Mouse (Mus musculus) cerebellum, adult 9-10 months (tissue): ENCODE measurements at regions not wholly inside any gene's neighbourhood (a gene's known extent, or its start where the extent isn't known, plus 50 kb on each side); places are given as distances from the start of the nearest gene placed in this dataset.

Experiments used
- DNase-seq: peaks from one replicate; pipeline ENCODE4 v3.0.0; 2022

DNA sequence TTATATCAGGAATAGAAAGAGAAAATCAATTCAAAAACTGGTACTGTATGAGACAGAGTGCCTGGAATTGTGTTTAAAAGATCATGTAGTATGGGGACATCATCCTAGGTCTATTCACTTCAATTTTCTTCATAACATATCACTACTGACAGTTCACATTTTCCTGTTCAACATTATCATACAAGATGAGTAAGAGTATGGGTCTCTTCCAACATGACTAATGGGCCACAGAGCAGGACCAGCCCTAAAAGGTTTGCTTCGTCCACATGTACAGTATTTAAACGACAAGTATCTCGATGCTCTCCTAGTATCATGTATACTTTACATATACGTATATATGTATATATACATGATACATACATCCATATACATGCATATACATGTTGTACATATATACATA lies 164.8 kb upstream of the Atp1b1 start:
- no peak for DNase-seq

DNA sequence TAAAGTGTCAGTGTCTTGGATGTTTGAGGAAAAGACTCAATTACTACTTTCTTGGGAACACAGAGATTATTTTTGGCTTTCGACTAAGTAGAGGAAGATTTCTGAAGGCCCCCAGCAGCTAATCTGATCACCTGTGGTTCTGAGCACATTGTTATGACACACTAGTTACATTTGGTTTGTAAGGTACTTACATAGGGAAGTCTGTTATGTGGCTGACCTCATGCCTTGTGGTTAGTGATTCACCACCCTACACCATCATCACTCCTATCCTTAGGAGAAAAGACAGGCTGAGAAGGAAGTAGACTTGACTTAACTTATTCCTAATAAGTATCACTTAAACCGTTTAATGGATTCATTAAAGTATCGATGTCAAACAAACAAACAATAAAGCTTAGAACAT lies 164.3 kb upstream of the Atp1b1 start:
- DNase-seq = no peak

DNA sequence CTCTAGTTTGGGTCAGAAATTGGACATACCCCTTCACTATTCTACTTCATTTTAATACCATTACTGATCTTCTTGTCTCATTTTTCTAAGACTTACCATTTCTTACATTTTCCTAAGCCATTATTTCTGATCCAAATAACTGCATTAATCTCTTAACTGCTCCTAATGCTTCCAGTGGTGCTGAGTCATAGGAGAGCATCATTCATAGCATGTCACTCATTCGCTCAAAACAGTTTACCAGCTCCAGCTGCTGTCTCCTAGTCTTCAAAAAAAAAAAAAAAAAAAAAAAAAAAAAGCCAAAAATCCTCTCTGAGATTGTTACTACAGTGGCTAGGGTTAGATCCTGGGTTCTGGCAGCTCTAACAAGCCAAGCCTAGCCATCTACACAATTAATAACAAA lies 162.0 kb upstream of the Atp1b1 start:
- no peak for DNase-seq

DNA sequence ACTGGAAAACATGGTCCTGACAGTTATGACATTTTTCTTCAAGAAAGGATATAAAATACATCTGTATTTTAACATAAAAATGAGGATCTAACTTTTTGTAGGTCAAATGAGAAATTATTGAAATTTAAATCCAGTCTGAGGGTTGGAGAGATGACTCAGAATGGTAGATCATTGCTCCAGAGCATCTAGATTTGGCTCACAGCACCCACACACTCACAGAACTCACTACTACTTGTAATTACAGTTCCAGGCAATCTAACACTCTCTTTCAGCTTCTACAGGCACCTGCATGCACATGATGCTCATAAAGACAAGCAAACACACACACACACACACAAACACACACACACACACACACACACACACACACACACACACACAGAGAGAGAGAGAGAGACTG lies 159.7 kb upstream of the Atp1b1 start:
- no peak for DNase-seq

DNA sequence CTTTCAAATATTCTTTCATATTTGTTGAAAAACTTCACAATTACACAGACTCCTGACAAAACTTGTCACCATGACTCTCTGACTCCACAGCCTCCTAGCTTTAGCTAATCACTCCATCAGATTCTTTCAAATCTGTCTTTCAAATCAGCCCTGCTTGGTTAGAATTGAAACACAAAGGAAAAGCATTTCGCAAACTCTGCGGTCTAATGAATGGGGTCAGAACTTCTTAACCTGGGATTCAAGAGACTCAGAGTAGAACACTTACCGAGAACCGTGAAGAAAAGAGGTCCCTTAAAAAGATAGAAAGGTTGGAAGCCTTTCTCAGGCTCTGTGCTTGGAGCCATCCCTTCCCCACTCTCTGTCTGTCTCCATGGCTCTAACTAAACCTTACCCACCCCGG lies 148.9 kb upstream of the Atp1b1 start:
- DNase-seq = no peak

DNA sequence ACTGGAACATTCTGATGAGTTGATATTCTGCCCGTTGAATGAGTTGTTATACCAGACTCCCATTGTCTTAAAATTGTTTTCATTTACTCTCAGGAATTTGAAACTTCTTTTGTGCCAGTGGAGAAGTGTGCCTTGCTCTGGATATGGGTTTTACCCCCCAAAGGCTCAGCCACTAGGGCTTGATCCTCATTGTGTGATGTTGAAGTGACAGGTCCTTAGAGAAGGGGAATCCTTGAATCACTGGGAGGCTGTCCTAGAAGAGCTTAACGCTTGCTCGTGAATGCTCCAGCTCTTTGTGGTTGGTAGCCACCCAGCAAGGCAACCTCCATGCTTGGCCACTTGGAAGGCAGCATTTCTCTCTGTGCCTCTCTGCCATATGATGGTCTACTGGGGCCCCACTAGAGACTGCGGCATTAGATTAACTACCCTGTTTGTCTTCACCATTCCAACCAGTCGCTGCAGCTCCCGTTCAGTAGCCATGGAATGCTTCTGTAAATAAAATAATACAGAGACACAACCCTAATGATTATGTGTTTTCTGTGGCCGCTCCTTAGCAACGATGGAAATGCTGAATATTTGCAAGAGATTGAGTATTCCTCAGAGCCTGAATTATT lies 148.1 kb upstream of the Atp1b1 start:
- no peak for DNase-seq

DNA sequence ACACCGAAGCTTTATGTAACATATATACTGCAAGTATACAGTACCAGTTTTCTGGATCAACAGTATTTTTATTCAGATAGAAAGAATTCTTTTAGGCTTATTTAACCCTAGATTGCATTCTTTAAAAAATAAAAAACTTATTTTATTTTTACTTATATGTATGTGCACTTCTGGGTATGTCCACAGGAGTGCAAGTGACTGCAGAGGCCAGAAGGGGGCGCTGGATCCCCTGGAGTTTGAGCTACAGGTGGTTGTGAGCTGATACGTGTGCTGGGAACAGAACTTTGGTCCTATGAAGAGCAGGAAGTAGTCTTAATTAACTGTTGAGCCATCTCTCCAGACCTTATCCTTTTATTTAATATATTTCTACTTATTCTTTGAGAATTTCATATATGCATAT lies 145.3 kb upstream of the Atp1b1 start:
- DNase-seq = no peak

DNA sequence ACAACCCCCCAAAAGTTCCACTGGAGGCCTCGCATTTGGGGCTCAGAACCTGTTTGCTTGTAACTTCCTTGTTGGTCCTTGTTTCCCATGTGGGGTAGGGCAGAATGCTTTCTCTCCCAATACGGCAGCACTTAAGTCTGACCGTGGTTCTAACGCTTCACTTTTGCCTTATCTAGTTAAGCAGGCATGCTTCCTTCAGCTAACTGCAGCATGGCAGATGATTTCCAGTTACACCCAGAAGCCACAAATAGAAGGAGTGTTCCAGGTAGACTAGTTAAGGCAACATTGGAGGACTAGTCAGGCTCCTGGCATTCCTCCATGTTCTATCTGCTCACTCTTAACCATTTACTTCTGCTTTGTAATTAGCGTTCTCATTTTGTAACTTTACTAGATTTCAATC lies 144.4 kb upstream of the Atp1b1 start:
- DNase-seq = no peak

DNA sequence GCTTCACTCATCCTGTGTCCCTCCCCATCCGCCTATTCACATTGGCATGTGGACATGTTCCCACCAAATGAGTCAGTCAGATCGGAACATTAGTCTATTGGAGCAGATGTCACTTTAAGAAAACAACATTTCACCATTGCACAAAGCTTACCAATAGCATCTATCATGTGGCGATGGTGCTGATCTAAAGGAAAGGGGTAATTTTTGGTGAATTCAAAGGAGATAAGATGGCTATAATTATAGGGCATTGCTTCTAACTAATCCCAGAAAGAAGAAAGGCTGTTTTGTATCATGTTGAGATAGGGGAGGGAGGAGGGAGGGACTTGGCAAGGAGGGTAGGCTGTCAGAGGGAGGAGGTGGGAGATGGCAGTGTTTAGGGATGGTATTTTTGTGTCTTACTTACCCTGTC lies 132.1 kb upstream of the Atp1b1 start:
- no peak for DNase-seq

DNA sequence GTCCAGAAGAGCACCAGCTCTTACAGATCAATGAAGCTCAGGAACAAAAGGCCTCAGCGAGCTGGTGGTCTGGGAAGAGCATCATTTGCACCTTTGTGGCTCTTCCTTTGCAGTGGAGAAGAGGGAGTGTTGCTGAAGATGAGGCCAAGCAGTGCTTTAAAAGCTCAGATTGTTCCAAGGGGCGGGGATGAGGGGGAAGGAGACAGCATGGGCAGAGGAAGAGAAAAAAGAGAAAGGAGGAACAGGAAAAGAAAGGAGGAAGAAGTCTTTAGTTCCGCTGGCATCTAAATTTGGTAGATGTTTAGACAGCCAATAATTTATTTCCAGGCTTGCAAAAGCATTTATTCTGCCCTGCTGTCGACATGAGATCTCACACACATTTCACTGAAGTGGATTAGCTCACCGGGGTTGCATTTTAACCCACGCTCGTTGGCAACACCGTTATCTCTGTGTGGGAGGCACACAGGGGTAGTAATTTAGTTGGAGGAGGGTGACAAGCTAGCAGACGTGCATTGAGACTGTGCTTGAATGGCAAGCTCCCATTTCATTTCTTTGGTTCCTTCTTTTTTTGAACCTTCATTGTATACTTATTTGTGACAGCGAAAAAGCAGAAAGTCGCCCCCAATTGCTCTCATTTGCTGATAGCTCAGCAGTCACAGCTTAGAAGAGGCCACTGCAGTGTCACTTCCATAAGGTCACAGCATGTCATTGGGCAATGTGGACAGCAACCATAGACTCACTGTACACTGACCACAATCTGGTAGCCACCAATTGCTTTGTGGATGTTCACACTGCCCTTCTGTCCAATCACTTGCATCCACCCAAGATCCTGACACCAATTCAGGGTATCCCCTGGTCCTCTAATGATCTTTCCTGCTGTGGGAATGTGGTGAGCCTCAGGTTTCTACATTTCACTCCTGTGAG lies 128.2 kb upstream of the Atp1b1 start:
- no peak for DNase-seq

DNA sequence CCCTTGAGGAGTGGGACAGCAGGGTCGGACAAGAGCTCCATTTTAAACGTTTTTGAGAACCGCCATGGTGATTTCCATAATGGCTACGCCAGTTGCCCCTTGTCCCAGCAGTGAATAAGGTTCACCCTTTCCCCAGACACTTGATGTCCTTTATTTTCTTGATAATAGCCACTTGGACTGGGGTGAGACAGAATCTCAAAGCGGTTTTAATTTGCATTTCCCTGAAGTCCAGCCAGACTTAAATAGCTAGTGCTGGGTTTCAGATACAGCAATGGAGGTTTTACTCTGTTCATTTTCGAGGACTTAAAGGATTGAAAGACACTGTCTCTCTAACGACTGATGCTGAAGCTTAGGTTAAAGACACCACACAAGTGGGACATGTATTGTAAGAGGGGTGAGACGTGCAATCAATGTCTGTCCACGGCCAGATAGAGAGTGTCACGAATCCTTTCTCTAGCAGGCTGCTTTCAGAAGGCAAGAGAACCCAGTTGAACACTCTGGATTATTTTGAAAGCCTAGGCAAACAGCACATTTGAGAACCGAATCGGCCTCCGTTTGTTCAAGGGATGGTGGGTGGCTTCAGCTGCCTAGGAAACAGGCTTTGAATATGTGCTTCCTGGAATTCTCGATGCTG lies 118.8 kb upstream of the Atp1b1 start:
- DNase-seq = no peak

DNA sequence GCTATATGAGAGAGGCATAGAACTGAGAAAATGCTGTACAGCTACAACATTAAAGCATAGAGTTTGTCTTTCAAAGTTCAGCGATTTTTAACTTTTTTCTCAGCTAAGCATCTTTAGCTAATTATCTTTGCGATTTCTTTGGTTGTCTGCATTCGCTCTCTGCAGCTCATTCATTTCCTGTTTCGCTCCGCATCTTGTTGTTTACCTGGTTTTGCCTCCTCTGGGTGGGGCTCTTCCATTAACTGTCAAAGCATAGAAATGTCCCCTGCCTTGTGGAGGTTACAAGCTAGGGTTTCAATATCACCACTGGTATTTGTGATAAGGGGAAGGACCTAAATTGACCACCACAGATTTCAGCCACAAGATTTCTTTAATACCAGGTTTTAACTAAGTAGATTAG lies 115.5 kb upstream of the Atp1b1 start:
- DNase-seq = no peak

DNA sequence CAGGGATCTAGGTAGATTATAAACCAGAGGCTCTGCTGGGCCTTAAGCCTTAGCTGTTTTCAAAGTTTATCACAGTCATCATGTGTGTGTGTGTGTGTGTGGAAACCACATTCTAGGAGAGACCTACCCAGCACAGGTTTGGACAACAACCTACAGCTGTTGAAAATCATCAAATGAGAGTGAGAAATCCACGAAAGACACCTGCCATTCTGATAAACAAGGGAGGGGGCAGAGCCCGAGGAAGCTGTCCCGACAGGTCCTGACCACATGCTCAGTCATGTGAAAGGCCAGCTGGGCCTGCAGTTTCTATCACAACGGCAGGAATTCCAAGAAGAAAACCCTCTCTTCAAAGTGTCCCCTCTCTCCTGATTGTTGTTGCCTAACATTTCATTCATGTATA lies 114.0 kb upstream of the Atp1b1 start:
- no peak for DNase-seq

DNA sequence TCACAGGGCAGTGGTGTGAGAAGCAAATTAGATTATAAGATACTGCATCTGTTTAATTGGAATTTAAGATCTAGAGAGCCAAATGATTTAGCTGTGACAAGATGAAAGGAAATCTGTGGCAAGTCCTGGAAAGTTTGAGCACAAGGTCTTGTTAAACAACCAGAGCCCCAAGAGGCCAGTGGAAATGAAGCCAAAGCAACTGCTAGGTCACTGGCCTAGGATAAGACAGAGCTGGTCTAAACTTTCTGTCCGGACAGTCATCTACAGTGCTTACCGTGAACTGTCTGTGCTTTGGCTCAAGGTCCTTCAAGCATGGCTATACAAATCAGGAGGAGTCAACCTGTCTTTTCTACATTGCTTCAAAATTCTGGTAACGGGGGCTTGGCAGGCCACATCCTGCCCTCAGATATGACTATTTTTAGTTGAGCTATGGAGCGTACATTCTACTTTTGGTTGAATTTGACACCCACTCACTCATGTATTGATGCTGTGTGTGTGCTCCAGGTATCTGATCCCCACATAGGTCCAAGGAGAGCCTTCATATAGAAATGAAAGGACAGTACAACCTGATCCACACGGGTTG lies 113.4 kb upstream of the Atp1b1 start:
- no peak for DNase-seq

DNA sequence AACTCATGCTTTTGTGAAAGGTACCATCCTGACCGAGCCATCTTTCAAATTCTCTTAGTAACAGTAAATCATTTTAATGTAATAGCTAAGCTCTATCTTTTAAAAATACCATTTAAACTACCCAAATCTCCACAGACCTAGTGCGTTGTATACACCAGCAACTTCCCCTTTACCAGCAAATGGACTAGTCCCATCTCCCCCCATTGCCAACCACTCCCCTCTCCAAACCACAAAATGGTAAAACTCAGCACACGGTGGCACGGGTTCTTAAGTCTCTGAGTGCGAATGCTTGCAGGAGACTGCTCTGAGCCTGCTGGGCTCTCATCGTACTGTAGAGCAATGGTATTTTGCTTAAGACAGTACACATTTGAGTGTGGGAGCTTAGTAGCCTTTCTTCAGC lies 106.7 kb upstream of the Atp1b1 start:
- DNase-seq = no peak

DNA sequence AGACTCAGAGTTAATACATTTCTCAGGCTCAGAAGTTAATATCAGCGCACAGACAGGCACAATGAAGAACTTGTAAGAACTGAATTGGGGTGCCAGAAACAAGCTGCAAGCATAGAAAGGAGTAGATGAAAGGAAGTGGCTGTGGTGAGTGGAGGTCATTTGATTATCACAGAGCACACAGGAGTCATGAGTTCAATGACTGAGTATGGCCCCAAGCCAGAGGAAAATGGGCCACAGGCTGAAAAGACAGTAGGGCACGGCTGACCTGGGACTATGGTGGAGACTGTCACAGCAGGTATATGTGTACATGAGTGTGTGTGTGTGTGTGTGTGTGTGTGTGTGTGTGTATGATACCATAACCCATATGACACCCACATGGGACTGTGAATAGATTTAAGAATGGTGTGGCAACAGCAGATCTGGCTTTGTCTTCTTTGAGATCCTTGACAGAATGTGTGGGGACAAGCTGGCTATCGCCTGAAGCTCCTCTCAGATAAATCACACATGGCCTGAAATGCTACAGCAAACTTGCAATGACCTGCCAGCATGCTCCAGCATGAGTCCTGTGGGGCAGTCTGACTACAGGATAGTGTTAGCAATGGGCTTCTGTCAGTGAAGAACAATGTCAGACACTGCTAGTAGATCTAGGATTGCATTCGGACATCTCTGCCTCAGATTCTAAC lies 101.5 kb upstream of the Atp1b1 start:
- DNase-seq = no peak

DNA sequence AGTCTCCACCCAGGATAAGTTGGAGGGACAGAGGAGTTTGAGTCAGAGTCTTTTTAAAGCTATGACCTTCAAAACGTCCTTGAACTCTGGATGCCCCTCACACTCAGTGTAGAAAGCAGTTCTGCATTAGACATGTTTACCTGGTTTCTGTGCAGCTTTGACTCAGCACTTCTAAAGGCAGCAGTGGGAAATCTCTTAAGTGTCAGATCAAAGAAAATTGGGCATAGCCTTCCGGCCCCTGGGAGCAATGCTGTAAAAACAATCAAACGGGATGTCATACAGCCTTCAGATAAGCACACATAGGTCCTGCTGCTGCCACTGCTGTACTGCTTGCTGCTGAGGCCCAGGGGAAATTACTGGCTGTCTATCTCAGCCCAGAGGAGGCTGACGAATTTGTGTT lies 94.5 kb upstream of the Atp1b1 start:
- no peak for DNase-seq

DNA sequence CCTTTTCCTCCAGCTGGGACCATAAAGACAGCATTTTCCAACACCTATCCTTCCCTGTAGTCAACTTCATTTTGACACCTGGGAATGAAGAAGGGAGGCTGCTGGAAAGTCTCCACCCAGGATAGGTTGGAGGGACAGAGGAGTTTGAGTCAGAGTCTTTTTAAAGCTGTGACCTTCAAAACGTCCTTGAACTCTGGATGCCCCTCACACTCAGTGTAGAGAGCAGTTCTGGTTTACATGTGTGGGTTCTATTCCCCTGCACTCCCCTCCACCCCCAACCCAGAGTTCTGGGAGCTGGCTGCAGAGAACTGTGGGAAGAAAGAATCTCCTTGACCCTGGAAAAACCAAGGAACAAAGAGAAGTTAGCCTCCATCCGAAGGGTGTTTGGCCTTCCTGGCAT lies 92.9 kb upstream of the Atp1b1 start:
- DNase-seq = no peak

DNA sequence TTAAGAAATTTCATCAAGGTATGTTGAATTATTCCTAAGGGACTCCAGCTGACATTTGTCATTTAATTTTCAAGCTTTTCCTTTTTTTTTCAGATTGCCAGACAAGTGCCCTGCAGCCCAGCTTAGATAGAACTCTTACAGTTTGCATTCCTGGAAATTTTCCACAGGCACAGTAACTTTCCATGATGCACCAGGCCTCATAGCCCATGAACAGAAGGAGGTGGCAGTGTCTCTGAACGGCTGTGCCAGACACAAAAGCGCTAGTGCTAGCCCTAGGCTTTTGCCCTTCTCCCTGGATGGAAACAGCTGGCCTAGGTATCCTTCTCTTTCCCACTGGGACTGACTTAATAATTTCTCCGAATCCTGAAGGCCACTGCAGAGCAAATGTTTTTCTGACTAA lies 92.4 kb upstream of the Atp1b1 start:
- DNase-seq = peak; percentile 5

DNA sequence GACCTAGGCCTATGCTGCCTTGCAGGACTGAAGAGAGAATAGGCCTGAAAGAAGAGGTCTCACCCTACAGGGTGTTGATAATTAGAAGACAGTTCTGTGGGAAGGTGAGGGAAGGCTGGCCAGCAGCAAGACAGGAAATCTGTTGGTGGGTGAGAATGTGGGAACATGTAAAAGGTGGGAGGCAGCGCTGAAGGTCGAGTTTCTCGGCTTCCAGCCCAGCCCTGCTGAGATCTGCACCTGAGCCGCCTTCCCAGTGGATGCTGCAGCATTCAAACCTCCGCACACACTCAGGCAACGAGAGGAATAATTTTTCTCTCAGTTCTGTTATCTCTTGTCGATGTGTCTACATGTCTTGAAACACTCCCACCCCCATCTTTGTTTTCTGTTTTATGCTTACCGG lies 89.9 kb upstream of the Atp1b1 start:
- DNase-seq = no peak

DNA sequence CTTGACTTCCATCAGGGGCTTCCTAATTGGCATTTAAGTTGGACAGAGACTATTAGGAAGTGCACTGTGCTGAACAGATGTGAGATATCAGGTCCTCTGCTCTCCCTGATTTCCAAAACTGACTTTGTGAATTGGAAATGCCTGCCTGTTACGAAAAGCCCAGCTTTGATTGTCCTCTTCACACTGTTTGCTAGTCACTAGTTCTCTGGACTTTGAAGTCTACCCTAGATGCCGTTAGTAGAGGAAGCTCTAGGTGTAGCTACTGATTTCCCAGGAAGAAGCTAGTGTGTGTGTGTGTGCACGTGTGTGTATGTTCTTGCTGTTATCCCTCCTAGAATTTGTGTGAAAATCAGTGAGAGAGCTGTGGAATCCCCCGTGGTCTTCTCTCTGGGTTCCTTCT lies 87.7 kb upstream of the Atp1b1 start:
- DNase-seq = no peak

DNA sequence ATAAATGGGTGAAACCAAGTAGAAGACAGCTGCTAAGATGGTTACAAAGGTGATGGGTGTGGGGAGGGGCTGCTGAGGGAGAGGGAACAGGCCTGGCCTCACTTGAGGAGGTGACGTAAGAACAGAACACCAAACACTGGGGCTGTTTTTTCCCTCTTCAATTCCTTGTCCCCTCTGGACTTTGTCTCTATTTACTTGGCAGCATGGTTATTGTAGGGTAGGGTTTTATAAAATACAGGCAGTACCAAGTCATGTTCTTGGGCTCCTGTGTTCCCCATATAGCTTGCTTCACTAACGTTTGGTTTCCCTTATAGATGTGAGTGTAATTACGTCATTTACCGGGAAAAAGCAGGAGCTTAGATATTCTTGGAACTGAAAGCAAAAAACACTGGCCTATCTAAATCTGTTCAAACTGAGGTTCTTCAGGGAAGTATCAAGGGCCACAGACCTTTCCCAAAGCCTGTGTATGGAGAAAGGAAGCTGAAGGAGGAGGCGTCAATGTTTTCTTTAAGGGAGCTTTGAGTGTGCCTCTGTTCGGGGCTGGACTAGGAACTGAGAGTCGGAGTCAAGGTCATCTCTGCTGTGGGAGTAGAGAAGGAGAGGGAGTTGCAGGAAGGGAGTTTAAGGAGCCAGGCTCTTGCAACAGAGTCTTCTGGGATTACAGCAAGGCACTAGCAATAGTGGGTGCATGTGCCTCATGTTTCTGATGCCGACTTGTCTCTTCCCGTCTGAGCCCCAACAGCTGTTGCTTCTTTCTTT lies 85.1 kb upstream of the Atp1b1 start:
- no peak for DNase-seq

DNA sequence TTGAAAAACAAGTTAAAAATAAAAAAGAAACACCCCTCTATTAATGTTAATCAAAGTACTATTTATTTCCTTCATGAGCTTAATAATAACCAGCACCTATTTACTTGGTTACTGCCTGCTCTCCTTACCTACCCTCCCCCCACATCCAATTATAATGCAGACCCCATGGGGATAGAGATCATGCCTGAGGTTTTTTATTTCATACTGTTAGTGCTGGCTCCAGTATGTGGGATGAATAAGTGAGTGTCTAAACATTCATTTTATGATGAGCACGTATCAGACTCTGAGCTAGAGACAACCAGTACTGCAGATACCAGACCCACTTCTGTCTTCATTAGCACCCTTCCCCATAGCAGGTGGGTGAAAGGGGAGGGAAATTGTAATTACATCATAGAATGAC lies 83.6 kb upstream of the Atp1b1 start:
- no peak for DNase-seq
